Mouse (Mus musculus): ENCODE results near the gene Ttll3. TPM values are rescaled to one million over a fixed set of nuclear protein-coding genes. Genes with fewer than 3 reads are reported as not detected.

Ttll3 gene
- polyA plus RNA-seq (2012; rRNA removed) = 26.9 and 30.3 TPM in 2 replicates

DNA sequence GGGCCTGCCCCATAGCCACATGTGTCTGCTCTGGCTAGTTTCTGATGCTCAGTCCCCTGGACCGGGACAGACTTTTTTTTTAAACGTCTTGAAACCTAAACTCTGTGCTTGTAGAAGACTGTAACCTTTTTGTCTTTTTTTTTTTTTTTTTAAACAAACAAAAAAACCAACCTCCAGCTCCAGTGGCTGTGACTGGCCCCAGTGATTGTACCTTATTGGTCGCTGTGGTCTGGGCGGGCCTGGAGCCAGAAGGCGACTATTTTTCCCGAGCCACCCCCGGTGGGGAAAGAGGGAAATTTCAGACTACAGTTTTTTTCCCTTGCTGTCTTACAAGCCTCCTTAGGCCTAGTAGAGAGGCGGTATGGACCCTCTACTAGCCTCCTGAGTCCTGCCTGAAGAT lies at the start of gene Ttll3:
TSS of gene Ttll3 (plus strand) at position 301 of the 400 bp plus-strand sequence.

DNA sequence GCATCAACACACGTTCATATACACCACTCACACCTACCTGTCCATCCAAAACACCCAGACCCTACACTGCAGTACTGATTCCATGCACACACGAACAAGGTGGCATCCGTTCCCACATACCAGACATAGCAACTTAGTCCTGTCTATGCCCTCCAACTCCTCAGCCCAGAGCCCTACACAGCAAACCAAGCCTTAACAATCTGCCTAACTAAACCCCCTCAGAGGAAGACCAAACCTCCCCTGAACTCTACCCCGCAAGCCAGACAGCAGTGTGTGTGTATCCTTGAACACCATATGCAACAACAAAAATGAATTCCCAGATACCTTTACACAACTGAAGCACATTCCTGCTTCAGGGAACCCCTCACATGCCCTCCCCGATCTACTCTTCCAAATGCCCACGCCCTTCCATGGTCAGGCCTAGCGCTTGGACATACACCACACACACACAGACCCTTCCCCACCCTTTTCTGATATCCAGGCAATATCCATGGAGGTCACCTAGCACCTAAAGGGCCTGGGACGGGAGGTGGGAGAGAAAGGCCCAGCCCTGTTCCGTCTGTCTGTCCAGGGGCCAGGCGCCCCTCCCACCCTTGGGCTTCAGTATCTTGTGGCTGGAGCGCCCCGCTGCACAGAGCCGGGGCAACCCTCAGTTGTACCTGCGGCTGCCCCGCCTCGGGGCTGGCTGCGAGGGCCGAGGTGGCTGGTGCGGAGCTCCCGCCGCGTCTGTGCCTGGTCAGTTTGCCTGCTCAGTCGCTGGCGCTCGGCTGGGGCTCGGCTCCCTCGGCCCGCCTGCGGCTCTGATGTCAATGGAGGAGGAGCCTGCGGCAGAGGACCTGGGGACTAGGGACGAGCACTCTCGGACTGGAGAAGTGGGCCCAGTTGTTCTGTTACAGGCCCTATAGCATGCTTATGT lies 45.6 kb upstream of the Ttll3 start, which contains the start of gene Camk1:
TSS of gene Camk1 (minus strand) at position 808 of the 916 bp plus-strand sequence.

DNA sequence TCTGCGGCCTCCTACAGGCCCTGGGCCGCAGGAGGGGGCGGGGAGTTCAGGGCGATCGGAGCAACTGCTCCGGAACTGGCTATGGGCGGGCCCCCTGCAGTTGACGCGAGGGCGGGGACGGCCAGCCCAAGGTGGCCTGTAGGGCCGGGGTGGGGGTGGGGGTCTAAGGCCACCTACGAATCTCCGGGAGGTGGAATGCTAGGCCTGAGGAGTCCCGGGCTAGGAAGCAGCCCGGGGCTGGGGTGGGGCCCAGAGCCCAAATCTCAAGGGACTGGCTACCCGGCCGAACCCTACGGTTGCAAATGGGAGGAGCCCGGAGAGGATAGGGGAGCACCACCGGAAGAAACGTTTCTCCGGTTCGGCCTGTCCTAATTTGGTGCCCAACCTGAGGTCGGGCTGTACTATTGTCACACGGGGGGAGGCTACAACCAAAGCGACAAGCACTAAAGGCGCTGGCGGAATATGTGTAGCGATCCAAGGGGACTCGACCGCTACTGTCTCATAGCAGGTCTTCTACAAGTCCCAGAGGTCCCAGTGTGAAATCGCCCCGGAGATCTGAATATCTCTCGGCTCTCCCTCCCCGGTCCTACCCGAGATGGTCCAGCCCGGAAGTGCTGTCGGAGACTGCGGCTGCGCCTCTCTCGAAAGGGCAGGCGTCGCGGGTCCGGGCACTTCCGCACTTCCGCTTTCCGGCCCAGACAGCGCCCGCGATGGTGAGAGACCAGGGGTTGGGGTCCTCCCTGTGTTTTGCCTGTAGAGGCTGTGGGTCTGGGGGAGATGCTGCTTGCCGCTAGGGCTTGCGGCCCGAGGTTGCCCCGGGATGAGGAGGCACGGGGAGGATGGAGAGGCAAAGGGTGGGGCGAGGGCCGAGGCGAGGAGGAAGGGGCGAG lies 11.3 kb upstream of the Ttll3 start, which contains the start of the genes Tada3 and Arpc4:
TSS of gene Tada3 (minus strand) at position 388 of the 890 bp plus-strand sequence.
TSS of gene Arpc4 (plus strand) at position 620 of the 890 bp plus-strand sequence.

DNA sequence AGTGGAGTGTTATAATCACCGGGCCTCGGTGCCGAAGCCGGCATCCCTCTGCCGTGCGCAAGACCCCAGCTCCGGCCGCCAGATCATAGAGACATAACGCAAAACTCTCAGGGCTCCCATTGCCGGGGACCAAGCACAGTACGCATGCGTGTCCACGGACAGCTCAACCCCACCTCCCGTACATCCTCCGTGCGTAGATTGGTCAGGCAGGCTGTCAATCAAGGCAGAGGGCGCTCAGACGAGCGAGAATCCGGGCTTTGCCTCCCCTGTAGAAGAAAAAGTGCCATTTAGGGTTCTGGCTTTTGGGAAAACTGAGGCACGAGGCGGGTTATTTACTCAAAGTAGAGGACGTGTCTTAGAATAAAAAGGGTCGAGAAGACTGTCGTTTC lies 30.1 kb downstream of the Ttll3 start, which contains the start of gene Rpusd3:
TSS of gene Rpusd3 (minus strand) at position 142 of the 389 bp plus-strand sequence.

DNA sequence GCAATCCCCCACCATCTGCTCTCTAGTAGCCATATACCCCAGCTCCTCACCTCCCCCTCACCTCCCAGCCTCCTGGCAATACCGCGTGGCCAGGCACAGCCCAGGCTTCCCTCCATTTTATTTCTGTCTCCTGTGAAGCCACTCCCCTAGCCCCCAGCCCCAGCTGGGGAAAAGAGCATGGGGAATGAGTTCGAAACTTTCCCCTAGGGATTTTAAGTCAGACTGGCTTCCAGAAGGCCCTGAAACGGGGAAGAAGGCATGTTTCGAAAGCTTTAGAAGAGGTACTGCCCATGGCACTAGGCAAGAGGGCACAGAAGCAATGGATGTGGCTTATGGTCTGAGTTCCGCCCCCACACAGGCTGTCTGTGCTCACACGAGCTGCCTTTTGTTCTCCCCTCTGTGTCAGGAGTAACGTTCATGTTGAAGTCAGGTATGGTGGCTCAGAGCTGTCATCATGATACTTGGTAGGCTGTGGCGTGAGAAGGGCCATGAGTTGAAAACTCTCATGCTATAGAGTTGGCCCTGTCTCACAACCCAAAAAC lies 46.7 kb downstream of the Ttll3 start, which contains the start of gene Cidec:
TSS of gene Cidec (minus strand) at position 97 of the 542 bp plus-strand sequence.

DNA sequence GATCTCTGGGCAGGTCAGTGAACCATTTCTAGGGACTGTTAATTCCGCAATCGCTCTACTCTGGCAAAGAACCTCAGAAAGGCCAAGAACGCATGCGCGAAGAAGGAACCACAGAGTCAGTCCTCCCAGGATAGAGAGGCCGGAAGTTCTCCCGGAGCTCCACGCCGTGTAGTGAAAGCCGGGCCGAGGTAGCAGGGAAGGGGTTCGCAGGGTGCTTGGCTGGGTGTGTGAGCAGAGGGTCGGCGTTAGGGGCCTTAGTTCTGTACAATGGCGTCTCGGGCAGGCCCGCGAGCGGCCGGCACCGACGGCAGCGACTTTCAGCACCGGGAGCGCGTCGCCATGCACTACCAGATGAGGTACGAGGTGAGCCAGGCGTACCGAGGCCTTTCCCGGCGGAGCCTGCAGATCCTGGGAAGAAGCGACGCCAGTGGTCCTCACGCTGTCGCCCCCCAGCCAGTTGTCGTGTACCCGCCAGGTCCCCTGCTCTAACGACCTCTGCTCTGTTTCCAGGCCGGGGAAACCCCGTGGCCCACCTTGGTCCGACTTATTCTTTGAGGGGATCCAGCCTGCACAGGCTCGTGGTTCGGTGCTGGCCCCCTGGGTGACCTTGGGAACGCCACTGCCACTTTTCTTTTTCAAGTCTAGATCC lies 53.5 kb downstream of the Ttll3 start, which contains the start of gene Jagn1:
TSS of gene Jagn1 (plus strand) at position 128 of the 649 bp plus-strand sequence.

GRCm38 (mm10) chr6:113457952-113458534 lies 69.0 kb downstream of the Ttll3 start, which contains the start of gene Il17re:
Il17re (plus strand) TSS chr6:113458484.

Other genes with a start within 250 kb of the Ttll3 start
- gene Lhfpl4, start 193.9 kb upstream of the Ttll3 start, polyA plus RNA-seq (2012; rRNA removed) = 0.74 and 0.97 TPM in 2 replicates
- 82.3 and 92.6 TPM in 2 replicates for gene Mtmr14, start 151.4 kb upstream of the Ttll3 start, polyA plus RNA-seq (2012; rRNA removed)
- gene Cpne9, start 107.0 kb upstream of the Ttll3 start, polyA plus RNA-seq (2012; rRNA removed) = 2.9 and 4.4 TPM in 2 replicates
- 24.3 and 26.5 TPM in 2 replicates for gene Brpf1, start 82.1 kb upstream of the Ttll3 start, polyA plus RNA-seq (2012; rRNA removed)
- gene Ogg1, start 62.3 kb upstream of the Ttll3 start, polyA plus RNA-seq (2012; rRNA removed) = 25.4 and 30.0 TPM in 2 replicates
- gene Camk1, start 45.3 kb upstream of the Ttll3 start, polyA plus RNA-seq (2012; rRNA removed) = 77.2 and 87.7 TPM in 2 replicates
- 41.7 and 44.7 TPM in 2 replicates for gene Tada3, start 11.4 kb upstream of the Ttll3 start, polyA plus RNA-seq (2012; rRNA removed)
- gene Arpc4, start 11.1 kb upstream of the Ttll3 start, polyA plus RNA-seq (2012; rRNA removed) = 64.4 and 70.8 TPM in 2 replicates
- gene Rpusd3, start 30.1 kb downstream of the Ttll3 start, polyA plus RNA-seq (2012; rRNA removed) = 53.1 and 70.5 TPM in 2 replicates
- 176 and 184 TPM in 2 replicates for gene Cidec, start 46.5 kb downstream of the Ttll3 start, polyA plus RNA-seq (2012; rRNA removed)
- gene Jagn1, start 53.3 kb downstream of the Ttll3 start, polyA plus RNA-seq (2012; rRNA removed) = 92.3 and 96.5 TPM in 2 replicates
- gene Il17re, start 69.2 kb downstream of the Ttll3 start, polyA plus RNA-seq (2012; rRNA removed) = 50.7 and 65.4 TPM in 2 replicates
- gene Il17rc, start 82.2 kb downstream of the Ttll3 start, polyA plus RNA-seq (2012; rRNA removed) = 94.6 and 103 TPM in 2 replicates
- 16.6 and 17.3 TPM in 2 replicates for gene Creld1, start 94.0 kb downstream of the Ttll3 start, polyA plus RNA-seq (2012; rRNA removed)
- gene Prrt3, start 112.7 kb downstream of the Ttll3 start, polyA plus RNA-seq (2012; rRNA removed) = 0.09 and 0.10 TPM in 2 replicates
- 33.1 and 42.4 TPM in 2 replicates for gene Emc3, start 142.4 kb downstream of the Ttll3 start, polyA plus RNA-seq (2012; rRNA removed)
- 2.3 and 5.9 TPM in 2 replicates for gene Fancd2, start 142.4 kb downstream of the Ttll3 start, polyA plus RNA-seq (2012; rRNA removed)
- gene Fancd2os, start 211.5 kb downstream of the Ttll3 start, polyA plus RNA-seq (2012; rRNA removed) = not detected in 2 replicates
- gene Brk1, start 215.5 kb downstream of the Ttll3 start, polyA plus RNA-seq (2012; rRNA removed) = 90.4 and 111 TPM in 2 replicates
- gene Vhl, start 234.7 kb downstream of the Ttll3 start, polyA plus RNA-seq (2012; rRNA removed) = 21.1 and 30.3 TPM in 2 replicates
- gene Irak2, start 249.2 kb downstream of the Ttll3 start, polyA plus RNA-seq (2012; rRNA removed) = 38.1 and 41.1 TPM in 2 replicates

All from ovary, adult 2 months (tissue).